Mouse (Mus musculus): ENCODE results near the gene Zkscan7. TPM values are rescaled to one million over a fixed set of nuclear protein-coding genes. Genes with fewer than 3 reads are reported as not detected.
A peak's percentile ranks its signal among the peaks of the same experiment; 100 is the strongest.

The Zkscan7 gene
- 5.2 and 6.5 TPM in 2 replicates for polyA plus RNA-seq (2012; rRNA removed)

- no peak for DNase-seq
- Histone ChIP-seq H3K27ac (ENCODE audit: insufficient read depth, low read depth, low read length) (no peak within 1 kb of the TSS), H3K4me3 (ENCODE audit: insufficient read depth, low read depth, low read length) (peak within 1 kb of the TSS; percentile 66; the same call in 1 of the 2 replicates), H3K36me3 (ENCODE audit: control insufficient read depth, insufficient read depth, low read length) (no peaks in the 10 kb centered on the region), H3K27me3 (replicated peaks; ENCODE audit: control insufficient read depth, insufficient read depth, low read length) (no peaks in the 10 kb centered on the region), H3K4me1 (ENCODE audit: control insufficient read depth, insufficient read depth, low read length) (peaks cover 3% of the 10 kb centered on the region; the same call in 1 of the 2 replicates)
- TF ChIP-seq POLR2A (IDR thresholded peaks at IDR 0.05; ENCODE audit: low read depth, low read length), result no peak
- TF ChIP-seq CTCF (conservative IDR thresholded peaks at IDR 0.05; ENCODE audit: insufficient read depth, insufficient read length, low read depth, low read length), result no peak
- WGBS, result 98% methylated on average over 3 of the region's 3 CpGs
Measured at GRCm38 (mm10) chr9:122885385-122885784, at the start of gene Zkscan7. Zkscan7 (plus strand) TSS chr9:122885685.

DNA sequence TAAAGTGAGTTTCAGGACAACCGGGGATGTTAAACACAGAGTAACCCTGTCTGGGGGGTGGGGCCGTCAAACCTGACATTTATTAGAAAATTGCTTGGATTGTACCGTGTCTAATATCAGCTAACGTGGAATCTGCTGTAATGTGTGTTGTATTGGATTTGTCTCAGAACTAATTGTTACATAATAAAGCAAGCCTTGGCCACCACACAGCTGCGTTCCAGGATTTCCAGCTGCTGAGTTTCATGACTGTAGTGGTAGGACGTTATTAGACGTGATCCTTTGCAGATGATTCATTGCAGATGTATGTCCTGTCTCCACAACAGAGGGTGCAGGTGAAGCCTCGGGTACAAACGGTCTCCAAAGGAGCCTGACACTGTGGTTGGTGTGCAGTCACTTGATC, 49.4 kb upstream of the Zkscan7 start:
- Histone ChIP-seq H3K36me3 (ENCODE audit: control insufficient read depth, insufficient read depth, low read length) (peaks cover 2% of the 10 kb centered on the region; the same call in 1 of the 2 replicates), H3K27me3 (replicated peaks; ENCODE audit: control insufficient read depth, insufficient read depth, low read length) (no peaks in the 10 kb centered on the region), H3K27ac (ENCODE audit: insufficient read depth, low read depth, low read length) (no peak overlapping the region), H3K4me1 (ENCODE audit: control insufficient read depth, insufficient read depth, low read length) (peaks cover 4% of the 10 kb centered on the region; the same call in 1 of the 2 replicates), H3K4me3 (ENCODE audit: insufficient read depth, low read depth, low read length) (no peak overlapping the region)
- no peak for DNase-seq
- WGBS, result 71% methylated on average over 9 of the region's 9 CpGs
- TF ChIP-seq CTCF (conservative IDR thresholded peaks at IDR 0.05; ENCODE audit: insufficient read depth, insufficient read length, low read depth, low read length) (no peak), POLR2A (IDR thresholded peaks at IDR 0.05; ENCODE audit: low read depth, low read length) (no peak)

- TF ChIP-seq CTCF (conservative IDR thresholded peaks at IDR 0.05; ENCODE audit: insufficient read depth, insufficient read length, low read depth, low read length) (no peak), POLR2A (IDR thresholded peaks at IDR 0.05; ENCODE audit: low read depth, low read length) (no peak)
- Histone ChIP-seq H3K36me3 (ENCODE audit: control insufficient read depth, insufficient read depth, low read length) (peaks cover 2% of the 10 kb centered on the region; the same call in 1 of the 2 replicates), H3K27ac (ENCODE audit: insufficient read depth, low read depth, low read length) (no peak overlapping the region), H3K27me3 (replicated peaks; ENCODE audit: control insufficient read depth, insufficient read depth, low read length) (no peaks in the 10 kb centered on the region), H3K4me3 (ENCODE audit: insufficient read depth, low read depth, low read length) (no peak overlapping the region), H3K4me1 (ENCODE audit: control insufficient read depth, insufficient read depth, low read length) (peaks cover 4% of the 10 kb centered on the region; the same call in 1 of the 2 replicates)
- DNase-seq, result peak; percentile 53
- WGBS, result 38% methylated on average over 6 of the region's 6 CpGs
Measured at GRCm38 (mm10) chr9:122836790-122837189, 48.7 kb upstream of the Zkscan7 start.

DNA sequence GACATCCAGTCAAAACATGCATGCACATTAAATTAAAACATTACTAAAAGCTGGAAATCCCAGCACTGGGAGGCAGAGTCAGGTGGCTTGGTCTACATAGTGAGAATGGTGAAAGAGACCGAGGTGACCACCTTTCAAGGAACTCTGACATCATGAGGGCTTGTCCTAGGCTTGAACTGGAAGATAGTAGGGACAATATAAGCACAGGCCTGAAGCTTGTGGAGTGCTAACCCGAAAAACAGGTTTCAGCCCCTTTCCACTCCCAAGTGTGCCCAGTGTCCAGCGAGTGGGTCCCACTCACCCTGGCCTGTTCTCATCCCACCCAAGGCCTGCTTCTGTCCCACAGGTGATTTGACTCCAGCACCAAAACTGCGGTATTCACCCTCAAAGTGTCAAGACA, 48.3 kb upstream of the Zkscan7 start:
- no peak overlapping the region for H3K27ac ChIP-seq (ENCODE audit: insufficient read depth, low read depth, low read length)
- H3K4me1 ChIP-seq (ENCODE audit: control insufficient read depth, insufficient read depth, low read length), result peaks cover 4% of the 10 kb centered on the region; the same call in 1 of the 2 replicates
- WGBS, result 86% methylated on average over 4 of the region's 4 CpGs

DNA sequence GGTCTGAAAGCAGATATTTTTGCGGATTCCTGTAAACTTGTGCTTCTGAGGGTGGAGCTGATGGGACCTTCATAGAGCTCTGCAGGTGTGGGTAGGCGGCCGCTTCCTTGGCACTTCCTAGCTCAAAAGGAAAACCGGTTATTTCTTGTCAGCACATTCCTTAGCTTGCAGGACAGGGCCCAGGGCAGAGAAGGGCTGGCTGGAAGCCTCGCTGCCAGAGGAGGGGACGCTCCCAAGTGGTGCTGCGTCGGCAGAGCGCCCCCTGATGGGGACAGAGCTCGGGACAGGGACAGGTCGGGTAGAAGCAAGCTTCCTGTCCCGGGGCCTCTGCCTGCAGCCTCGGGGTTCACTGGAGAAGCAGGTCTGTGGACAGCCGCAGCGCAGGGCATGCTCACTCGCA, 47.8 kb upstream of the Zkscan7 start:
- peaks cover 4% of the 10 kb centered on the region; the same call in 1 of the 2 replicates for H3K4me1 ChIP-seq (ENCODE audit: control insufficient read depth, insufficient read depth, low read length)
- no peaks in the 10 kb centered on the region for H3K27me3 ChIP-seq (replicated peaks; ENCODE audit: control insufficient read depth, insufficient read depth, low read length)
- peaks cover 1% of the 10 kb centered on the region; the same call in 1 of the 2 replicates for H3K36me3 ChIP-seq (ENCODE audit: control insufficient read depth, insufficient read depth, low read length)
- peak; percentile 78 for DNase-seq
- no peak overlapping the region for H3K4me3 ChIP-seq (ENCODE audit: insufficient read depth, low read depth, low read length)
- H3K27ac ChIP-seq (ENCODE audit: insufficient read depth, low read depth, low read length), result no peak overlapping the region
- TF ChIP-seq CTCF (conservative IDR thresholded peaks at IDR 0.05; ENCODE audit: insufficient read depth, insufficient read length, low read depth, low read length) (no peak; the same call in 1 of the 2 replicates), POLR2A (IDR thresholded peaks at IDR 0.05; ENCODE audit: low read depth, low read length) (no peak)
- WGBS, result 29% methylated on average over 16 of the region's 16 CpGs

More for the DNA sequence above, 48.3 kb upstream of the Zkscan7 start:
- H3K36me3 ChIP-seq (ENCODE audit: control insufficient read depth, insufficient read depth, low read length), result peaks cover 2% of the 10 kb centered on the region; the same call in 1 of the 2 replicates
- no peaks in the 10 kb centered on the region for H3K27me3 ChIP-seq (replicated peaks; ENCODE audit: control insufficient read depth, insufficient read depth, low read length)
- H3K4me3 ChIP-seq (ENCODE audit: insufficient read depth, low read depth, low read length), result no peak overlapping the region
- no peak for DNase-seq
- TF ChIP-seq POLR2A (IDR thresholded peaks at IDR 0.05; ENCODE audit: low read depth, low read length) (no peak), CTCF (conservative IDR thresholded peaks at IDR 0.05; ENCODE audit: insufficient read depth, insufficient read length, low read depth, low read length) (no peak)

GRCm38 (mm10) chr9:122843760-122844159, 41.7 kb upstream of the Zkscan7 start, which contains the start of gene Gm35549:
Gm35549 (minus strand) TSS chr9:122844035.
- Histone ChIP-seq H3K4me1 (ENCODE audit: control insufficient read depth, insufficient read depth, low read length) (no peaks in the 10 kb centered on the region), H3K36me3 (ENCODE audit: control insufficient read depth, insufficient read depth, low read length) (no peaks in the 10 kb centered on the region), H3K27me3 (replicated peaks; ENCODE audit: control insufficient read depth, insufficient read depth, low read length) (no peaks in the 10 kb centered on the region), H3K4me3 (ENCODE audit: insufficient read depth, low read depth, low read length) (no peak within 1 kb of the TSS), H3K27ac (ENCODE audit: insufficient read depth, low read depth, low read length) (no peak within 1 kb of the TSS)
- WGBS, result 67% methylated on average over 3 of the region's 3 CpGs
- TF ChIP-seq POLR2A (IDR thresholded peaks at IDR 0.05; ENCODE audit: low read depth, low read length) (no peak), CTCF (conservative IDR thresholded peaks at IDR 0.05; ENCODE audit: insufficient read depth, insufficient read length, low read depth, low read length) (no peak)
- DNase-seq, result no peak

- Histone ChIP-seq H3K4me3 (ENCODE audit: insufficient read depth, low read depth, low read length) (no peak overlapping the region), H3K36me3 (ENCODE audit: control insufficient read depth, insufficient read depth, low read length) (peaks cover 3% of the 10 kb centered on the region), H3K27me3 (replicated peaks; ENCODE audit: control insufficient read depth, insufficient read depth, low read length) (no peaks in the 10 kb centered on the region), H3K27ac (ENCODE audit: insufficient read depth, low read depth, low read length) (no peak overlapping the region), H3K4me1 (ENCODE audit: control insufficient read depth, insufficient read depth, low read length) (no peaks in the 10 kb centered on the region)
- TF ChIP-seq CTCF (conservative IDR thresholded peaks at IDR 0.05; ENCODE audit: insufficient read depth, insufficient read length, low read depth, low read length) (no peak), POLR2A (IDR thresholded peaks at IDR 0.05; ENCODE audit: low read depth, low read length) (no peak)
- WGBS, result 84% methylated on average over 3 of the region's 3 CpGs
- DNase-seq, result no peak
Measured at GRCm38 (mm10) chr9:122845621-122846020, 39.9 kb upstream of the Zkscan7 start.

Data from kidney, adult 2 months (tissue).